Mouse (Mus musculus) natural killer cell, adult 2 months (primary cell): ENCODE results near the gene Arntl.
A peak's percentile ranks its signal among the peaks of the same experiment; 100 is the strongest.
"Not testable (repeated sequence)": the region's sequence is repeated elsewhere in the genome, so short reads cannot be mapped to it uniquely, and the experiment has no call there.

ENCODE experiments used
- DNase-seq, 2 experiments: peaks; one replicate each; pipeline ENCODE4 v3.0.0; 2022; ENCODE audit warnings: low spot score in 2 of 2

The Arntl gene

GRCm38 (mm10) chr7:113251001-113251400 lies 43.7 kb downstream of the Arntl start:
- DNase-seq = no peak

GRCm38 (mm10) chr7:113251554-113251953 lies 44.3 kb downstream of the Arntl start:
- no peak for DNase-seq

- no peak for DNase-seq
Measured at GRCm38 (mm10) chr7:113253777-113254405, 46.6 kb downstream of the Arntl start.

- DNase-seq = peak in 1 of 2 experiments; percentile 18
Measured at GRCm38 (mm10) chr7:113256046-113256445, 48.8 kb downstream of the Arntl start.

GRCm38 (mm10) chr7:113258430-113258829 lies 51.2 kb downstream of the Arntl start:
- peak in 1 of 2 experiments; percentile 10 for DNase-seq

- DNase-seq = no peak
Measured at GRCm38 (mm10) chr7:113260321-113261167, 53.3 kb downstream of the Arntl start.

- DNase-seq = no peak
Measured at GRCm38 (mm10) chr7:113261690-113262089, 54.4 kb downstream of the Arntl start.

GRCm38 (mm10) chr7:113262510-113263467 lies 55.5 kb downstream of the Arntl start:
- DNase-seq = not testable (repeated sequence)

- no peak for DNase-seq
Measured at GRCm38 (mm10) chr7:113263990-113264389, 56.7 kb downstream of the Arntl start.

GRCm38 (mm10) chr7:113268287-113268686 lies 61.0 kb downstream of the Arntl start:
- DNase-seq = peak; percentile 34 to 59

- no peak for DNase-seq
Measured at GRCm38 (mm10) chr7:113269081-113269480, 61.8 kb downstream of the Arntl start.

GRCm38 (mm10) chr7:113269921-113270320 lies 62.7 kb downstream of the Arntl start:
- DNase-seq = no peak

GRCm38 (mm10) chr7:113270551-113270950 lies 63.3 kb downstream of the Arntl start:
- no peak for DNase-seq

- DNase-seq = no peak
Measured at GRCm38 (mm10) chr7:113270991-113271390, 63.7 kb downstream of the Arntl start.

GRCm38 (mm10) chr7:113272338-113272997 lies 65.2 kb downstream of the Arntl start:
- DNase-seq = no peak

- DNase-seq = no peak
Measured at GRCm38 (mm10) chr7:113277245-113277644, 70.0 kb downstream of the Arntl start.

- DNase-seq = no peak
Measured at GRCm38 (mm10) chr7:113278493-113278892, 71.2 kb downstream of the Arntl start.

- no peak for DNase-seq
Measured at GRCm38 (mm10) chr7:113279246-113279645, 72.0 kb downstream of the Arntl start.

GRCm38 (mm10) chr7:113285405-113285804 lies 78.1 kb downstream of the Arntl start:
- DNase-seq = no peak

- no peak for DNase-seq
Measured at GRCm38 (mm10) chr7:113289211-113289610, 81.9 kb downstream of the Arntl start.

GRCm38 (mm10) chr7:113291741-113292140 lies 84.5 kb downstream of the Arntl start:
- DNase-seq = no peak
